Mouse (Mus musculus) CD4-positive, CD25-positive, alpha-beta regulatory T cell, adult 9 weeks (primary cell): ENCODE measurements around the gene Bpifa5. TPM values are rescaled to one million over a fixed set of nuclear protein-coding genes. Genes with fewer than 3 reads are reported as not detected.

ENCODE experiments used
- polyA plus RNA-seq: library from polyadenylated mRNA; unstranded; fragments of 100-300 nt; shearing (Covaris generic); gene quantifications from one replicate; pipeline ENCODE4 v1.2.1, GENCODE M21; 2017

Bpifa5 gene
- polyA plus RNA-seq: not detected

DNA sequence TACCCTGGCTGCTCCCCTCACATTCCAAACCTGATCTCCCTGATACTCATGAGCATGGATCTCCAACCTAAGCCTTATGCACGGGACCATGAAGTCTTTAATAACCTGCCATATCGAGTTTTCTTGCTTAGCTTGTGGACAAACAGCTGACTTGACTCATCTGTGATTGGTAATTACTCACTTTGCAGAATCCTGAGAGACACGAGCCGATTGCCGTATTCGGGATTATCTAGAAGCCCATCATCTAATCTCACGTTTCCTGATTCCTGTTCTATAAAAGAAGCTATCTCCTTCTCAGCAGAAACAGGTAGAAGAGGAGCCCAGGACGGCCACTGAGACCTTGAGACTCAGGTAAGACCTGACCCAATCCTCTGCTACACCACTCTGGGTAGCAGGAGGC is at the start of gene Bpifa5:
Bpifa5 (plus strand) TSS at position 301 of the 400 bp plus-strand sequence.

GRCm38 (mm10) chr2:154130120-154130519 is 32.3 kb upstream of the Bpifa5 start, which contains the start of gene Bpifa3:
Bpifa3 (plus strand) TSS chr2:154130336.

DNA sequence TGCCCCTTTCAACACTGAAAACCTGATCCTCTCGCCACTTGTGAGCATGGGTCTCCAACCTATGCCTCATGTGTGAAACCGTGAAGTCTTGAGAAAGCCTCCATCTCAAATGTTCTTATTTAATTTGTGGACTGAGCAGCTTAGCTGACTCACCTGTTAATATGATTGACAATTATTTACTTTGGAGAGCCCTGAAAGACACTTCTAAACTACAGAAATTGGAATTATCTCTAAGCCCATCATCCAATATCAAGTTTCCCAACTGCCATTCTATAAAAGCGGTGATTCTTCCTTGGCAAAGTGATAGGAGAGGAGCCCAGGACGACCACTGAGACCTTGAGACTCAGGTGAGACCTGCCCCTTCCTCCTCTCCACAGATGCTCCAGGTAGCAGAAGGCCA is 19.8 kb upstream of the Bpifa5 start, which contains the start of gene Bpifa1:
Bpifa1 (plus strand) TSS at position 301 of the 400 bp plus-strand sequence.

GRCm38 (mm10) chr2:154190546-154191258 is 28.3 kb downstream of the Bpifa5 start, which contains the start of gene Bpifb1:
Bpifb1 (plus strand) TSS chr2:154190818.

Other genes starting within 250 kb of the Bpifa5 start
- not detected for gene Bpifb3, start 244.4 kb upstream of the Bpifa5 start, polyA plus RNA-seq
- gene Bpifb4, start 224.4 kb upstream of the Bpifa5 start, polyA plus RNA-seq: not detected
- not detected for gene Bpifa6, start 187.7 kb upstream of the Bpifa5 start, polyA plus RNA-seq
- gene Bpifa2, start 154.3 kb upstream of the Bpifa5 start, polyA plus RNA-seq: not detected
- gene Bpifa3, start 32.3 kb upstream of the Bpifa5 start, polyA plus RNA-seq: not detected
- gene Bpifa1, start 19.7 kb upstream of the Bpifa5 start, polyA plus RNA-seq: not detected
- not detected for gene Bpifb1, start 28.2 kb downstream of the Bpifa5 start, polyA plus RNA-seq
- not detected for gene Bpifb5, start 61.1 kb downstream of the Bpifa5 start, polyA plus RNA-seq
- not detected for gene Bpifb9a, start 95.2 kb downstream of the Bpifa5 start, polyA plus RNA-seq
- gene Bpifb9b, start 144.6 kb downstream of the Bpifa5 start, polyA plus RNA-seq: not detected
- 37.6 TPM for gene Cdk5rap1, start 210.4 kb downstream of the Bpifa5 start, polyA plus RNA-seq
- gene Snta1, start 245.5 kb downstream of the Bpifa5 start, polyA plus RNA-seq: not detected